Mouse (Mus musculus) olfactory bulb, adult 2 months (tissue): ENCODE measurements around the gene Dis3l2. TPM values are rescaled to one million over a fixed set of nuclear protein-coding genes. Genes with fewer than 3 reads are reported as not detected.

Source experiments
- H3K27ac ChIP-seq: fragments of 200-500 bp; 2 replicates; pipeline ENCODE4 v1.5.1; 2012; ENCODE audit warnings: low read depth, low read length; ENCODE audit not compliant: insufficient read depth
- H3K4me1 ChIP-seq: fragments of 200-500 bp; 2 replicates; pipeline ENCODE4 v1.6.1; 2012; ENCODE audit warnings: low read length; ENCODE audit not compliant: control insufficient read depth, insufficient read depth
- H3K4me3 ChIP-seq: fragments of 200-500 bp; 2 replicates; pipeline ENCODE4 v1.5.1; 2012; ENCODE audit warnings: mild to moderate bottlenecking, low read depth, low read length, moderate library complexity; ENCODE audit not compliant: insufficient read depth
- CTCF ChIP-seq: fragments of 200-500 bp; IDR thresholded peaks from 2 replicates; pipeline ENCODE4 v1.5.1; 2012; ENCODE audit warnings: low read depth, mild to moderate bottlenecking, low read length, moderate library complexity; ENCODE audit not compliant: insufficient read depth
- POLR2A ChIP-seq: fragments of 200-500 bp; IDR thresholded peaks from 2 replicates; pipeline ENCODE4 v1.6.1; 2012; ENCODE audit warnings: mild to moderate bottlenecking, low read depth, low read length, moderate library complexity; ENCODE audit not compliant: insufficient read depth
- WGBS: fragments of 180-500 bp; shearing (Covaris S2); methylation state at CpG from one replicate; pipeline ENCODE4 v1.1.7; 2018; 5-methylcytosine and 5-hydroxymethylcytosine counted together
- polyA plus RNA-seq: library from polyadenylated mRNA; stranded (reverse); fragments of >200 nt; gene quantifications from 2 replicates; pipeline ENCODE4 v1.2.4, GENCODE M21; 2012; ENCODE audit warnings: low replicate concordance; ENCODE audit not compliant: missing spikeins, insufficient read depth, insufficient read length

The Dis3l2 gene
- polyA plus RNA-seq, 1 experiment, result not detected

DNA sequence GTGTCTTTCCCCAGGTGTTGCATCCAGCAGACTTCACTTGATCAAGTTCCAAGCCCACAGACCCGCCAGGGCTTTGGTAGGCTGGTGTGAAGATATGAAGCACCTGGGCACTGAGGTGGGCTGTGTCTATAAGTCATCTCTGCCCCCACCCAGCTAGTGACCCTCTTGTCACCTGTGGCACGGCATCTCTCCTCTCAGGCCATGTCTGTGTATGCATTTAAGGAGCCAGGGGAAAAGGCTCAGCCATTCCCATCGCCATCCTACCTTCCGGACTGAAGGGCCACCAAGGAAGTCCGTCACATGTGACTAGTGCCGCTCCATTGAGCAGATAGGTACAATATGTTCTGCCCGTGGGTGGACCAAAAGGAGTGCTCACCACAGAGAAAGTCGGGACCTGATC lies 392.0 kb downstream of the Dis3l2 start:
- Histone ChIP-seq H3K4me1 (peaks cover 5% of the 10 kb centered on the region), H3K27ac (no peak overlapping the region), H3K4me3 (no peak overlapping the region)
- 77% methylated on average over 8 of the region's 8 CpGs for WGBS
- TF ChIP-seq POLR2A, result no peak
- no peak for TF ChIP-seq CTCF

GRCm38 (mm10) chr1:87098358-87098975 lies 394.9 kb downstream of the Dis3l2 start:
- peaks cover 5% of the 10 kb centered on the region for H3K4me1 ChIP-seq
- TF ChIP-seq CTCF (peak; percentile 69; the same call in 1 of the 2 replicates), POLR2A (no peak)
- H3K4me3 ChIP-seq, result no peak overlapping the region
- 17% methylated on average over 30 of the region's 30 CpGs for WGBS
- H3K27ac ChIP-seq, result no peak overlapping the region

Other genes starting within 250 kb of the Dis3l2 start
- 1,950 and 2,456 TPM in 2 replicates for gene Ptma, start 177.1 kb upstream of the Dis3l2 start, polyA plus RNA-seq
- gene Pde6d, start 121.2 kb upstream of the Dis3l2 start, polyA plus RNA-seq, result not detected in 2 replicates
- not detected in 2 replicates for gene Cops7b, start 120.9 kb upstream of the Dis3l2 start, polyA plus RNA-seq
- gene Nppc, start 33.2 kb upstream of the Dis3l2 start, polyA plus RNA-seq, result not detected in 2 replicates